ENCODE assay signal across 7 mouse cellular contexts in the genomic region with DNA sequence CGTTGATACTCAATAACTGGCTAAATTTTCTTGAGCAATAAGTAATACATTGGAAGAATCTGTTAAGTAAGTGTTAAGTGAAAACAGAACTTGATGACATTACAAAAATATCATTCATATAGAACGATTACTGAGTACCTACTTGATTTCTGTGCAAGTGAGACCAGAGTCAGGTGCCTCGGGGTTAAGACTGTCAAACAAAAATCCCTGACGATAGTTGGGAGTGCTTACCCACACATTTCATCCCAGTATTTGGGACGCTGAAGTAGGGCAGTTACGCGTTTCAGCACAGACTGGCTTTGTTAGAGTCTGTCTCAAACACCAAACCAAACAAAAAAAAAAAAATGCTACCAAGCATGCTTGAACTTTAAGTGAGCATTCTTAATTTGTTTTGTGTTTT. TPM values are rescaled to one million over a fixed set of nuclear protein-coding genes. Genes with fewer than 3 reads are reported as not detected.
DNase-seq lines count a peak whose midpoint lies in the region; ATAC-seq and TF ChIP-seq lines count a peak whose summit lies in the region.

No protein-coding gene starts in this region.

- no peaks in the 10 kb centered on the region for H3K27me3 ChIP-seq in forebrain, embryonic 12.5 days
- no peaks in the 10 kb centered on the region for H3K27me3 ChIP-seq in limb, embryonic 14.5 days (ENCODE audit: control insufficient read depth, insufficient read depth, low read length)

- peak; percentile 51; the same call in 1 of the 2 replicates for ATAC-seq in forebrain, embryonic 12.5 days (ENCODE audit: low FRiP score)
- ATAC-seq in limb, embryonic 14.5 days (ENCODE audit: low FRiP score, low read depth) = no peak

- no peak for TF ChIP-seq POLR2A in lung, adult 2 months (IDR thresholded peaks at IDR 0.05; ENCODE audit: borderline replicate concordance, extremely low read depth, low read depth, low read length)
- no peak for TF ChIP-seq POLR2A in limb, embryonic 14.5 days (IDR thresholded peaks at IDR 0.05; ENCODE audit: borderline replicate concordance, extremely low read depth, insufficient read depth, insufficient read length)

- H3K36me3 ChIP-seq in forebrain, embryonic 12.5 days (replicated peaks) = peaks cover 14% of the 10 kb centered on the region
- H3K36me3 ChIP-seq in limb, embryonic 14.5 days (ENCODE audit: control insufficient read depth, insufficient read depth, low read length) = peaks cover 16% of the 10 kb centered on the region

- DNase-seq in lung, adult 2 months = no peak
- no peak for DNase-seq in lung, postnatal 14 days
- no peak for DNase-seq in limb, embryonic 14.5 days (ENCODE audit: low spot score)
- DNase-seq in retina, postnatal 1 day = peak; percentile 42
- no peak for DNase-seq in urinary bladder, postnatal 25 days (ENCODE audit: low spot score)
- DNase-seq in left cerebral cortex, adult 8-10 months (ENCODE audit: low spot score in 2 of 2) = no peak

- H3K4me2 ChIP-seq in forebrain, embryonic 12.5 days = peak overlapping the region; percentile 31
- peak overlapping the region; percentile 39; the same call in 1 of the 2 replicates for H3K4me2 ChIP-seq in limb, embryonic 14.5 days (replicated peaks; ENCODE audit: low read depth, low read length, severe bottlenecking)

- 43% methylated on average over 7 of the region's 7 CpGs for WGBS in lung, adult 2 months
- 26% methylated on average over 7 of the region's 7 CpGs for WGBS in forebrain, embryonic 12.5 days
- WGBS in limb, embryonic 14.5 days = 23% methylated on average over 7 of the region's 7 CpGs

- peak overlapping the region; percentile 38 for H3K4me3 ChIP-seq in lung, adult 2 months (replicated peaks; ENCODE audit: extremely low read depth, low read depth, low read length)
- H3K4me3 ChIP-seq in forebrain, embryonic 12.5 days (replicated peaks) = peak overlapping the region; percentile 59
- peak overlapping the region; percentile 56 for H3K4me3 ChIP-seq in limb, embryonic 14.5 days (replicated peaks; ENCODE audit: low read length)

- no peak overlapping the region; the same call in 1 of the 2 replicates for H3K9ac ChIP-seq in forebrain, embryonic 12.5 days
- H3K9ac ChIP-seq in limb, embryonic 14.5 days (ENCODE audit: low read depth, low read length, severe bottlenecking) = peak overlapping the region; percentile 32; the same call in 1 of the 2 replicates

- H3K4me1 ChIP-seq in lung, adult 2 months (ENCODE audit: control insufficient read depth, insufficient read depth, low read length) = no peaks in the 10 kb centered on the region
- H3K4me1 ChIP-seq in forebrain, embryonic 12.5 days = no peaks in the 10 kb centered on the region
- no peaks in the 10 kb centered on the region for H3K4me1 ChIP-seq in limb, embryonic 14.5 days (ENCODE audit: control insufficient read depth, insufficient read depth, low read length)

- no peak for TF ChIP-seq CTCF in lung, adult 2 months (IDR thresholded peaks at IDR 0.05; ENCODE audit: insufficient read depth, low read length)

- no peak overlapping the region for H3K27ac ChIP-seq in forebrain, embryonic 12.5 days
- no peak overlapping the region for H3K27ac ChIP-seq in limb, embryonic 14.5 days (replicated peaks; ENCODE audit: low read depth, low read length)

- no peaks in the 10 kb centered on the region for H3K9me3 ChIP-seq in forebrain, embryonic 12.5 days
- H3K9me3 ChIP-seq in limb, embryonic 14.5 days (ENCODE audit: control insufficient read depth, low read length) = no peaks in the 10 kb centered on the region

RNA-seq across cellular contexts. Expression of a gene that starts 0.6 kb away (rescaled TPM):
- polyA plus RNA-seq in lung, adult 2 months (2012; rRNA removed) = 11.1 and 18.2 TPM in 2 replicates
- polyA plus RNA-seq in forebrain, embryonic 12.5 days (2016; fragmentation: Nextera tagmentation; extraction: Ambion mirVana) = 305 and 307 TPM in 2 replicates
- polyA plus RNA-seq in limb, embryonic 14.5 days (2012; rRNA removed) = 111 and 149 TPM in 2 replicates
- 127 and 141 TPM in 2 replicates for polyA plus RNA-seq in limb, embryonic 14.5 days (2014; fragmentation: Nextera tagmentation; extraction: Ambion mirVana)
- 10 to 100 TPM; 55.1 to 63.6 (median 57.5) TPM for total RNA-seq in left cerebral cortex, adult 8-10 months (2022)

RNA-seq across cellular contexts. Expression of a gene that starts 15.5 kb away (rescaled TPM):
- not detected in 2 replicates for polyA plus RNA-seq in lung, adult 2 months (2012; rRNA removed)
- not detected in 2 replicates for polyA plus RNA-seq in forebrain, embryonic 12.5 days (2016; fragmentation: Nextera tagmentation; extraction: Ambion mirVana)
- polyA plus RNA-seq in limb, embryonic 14.5 days (2012; rRNA removed) = not detected in 2 replicates
- 0.08 TPM in 1 of 2 replicates, not detected in the other for polyA plus RNA-seq in limb, embryonic 14.5 days (2014; fragmentation: Nextera tagmentation; extraction: Ambion mirVana)
- total RNA-seq in left cerebral cortex, adult 8-10 months (2022) = not detected

RNA-seq across cellular contexts. Expression of a gene that starts 54.9 kb away (rescaled TPM):
- 27.5 and 38.2 TPM in 2 replicates for polyA plus RNA-seq in lung, adult 2 months (2012; rRNA removed)
- polyA plus RNA-seq in forebrain, embryonic 12.5 days (2016; fragmentation: Nextera tagmentation; extraction: Ambion mirVana) = 6.5 and 7.2 TPM in 2 replicates
- polyA plus RNA-seq in limb, embryonic 14.5 days (2012; rRNA removed) = 16.8 and 17.0 TPM in 2 replicates
- 13.4 and 14.9 TPM in 2 replicates for polyA plus RNA-seq in limb, embryonic 14.5 days (2014; fragmentation: Nextera tagmentation; extraction: Ambion mirVana)
- 10 to 100 TPM; 12.2 to 19.1 (median 16.4) TPM for total RNA-seq in left cerebral cortex, adult 8-10 months (2022)
